Mouse (Mus musculus) lung, postnatal 0 days (tissue): ENCODE results near the gene Gabarap.

Experiments
- CTCF ChIP-seq: IDR thresholded peaks from 2 replicates; pipeline ENCODE4 v1.5.1; 2016; ENCODE audit warnings: antibody characterized with exemption, mild to moderate bottlenecking
- EP300 ChIP-seq: IDR thresholded peaks from 2 replicates; pipeline ENCODE4 v1.6.1; 2016; ENCODE audit warnings: antibody characterized with exemption, mild to moderate bottlenecking, control low read depth

DNA sequence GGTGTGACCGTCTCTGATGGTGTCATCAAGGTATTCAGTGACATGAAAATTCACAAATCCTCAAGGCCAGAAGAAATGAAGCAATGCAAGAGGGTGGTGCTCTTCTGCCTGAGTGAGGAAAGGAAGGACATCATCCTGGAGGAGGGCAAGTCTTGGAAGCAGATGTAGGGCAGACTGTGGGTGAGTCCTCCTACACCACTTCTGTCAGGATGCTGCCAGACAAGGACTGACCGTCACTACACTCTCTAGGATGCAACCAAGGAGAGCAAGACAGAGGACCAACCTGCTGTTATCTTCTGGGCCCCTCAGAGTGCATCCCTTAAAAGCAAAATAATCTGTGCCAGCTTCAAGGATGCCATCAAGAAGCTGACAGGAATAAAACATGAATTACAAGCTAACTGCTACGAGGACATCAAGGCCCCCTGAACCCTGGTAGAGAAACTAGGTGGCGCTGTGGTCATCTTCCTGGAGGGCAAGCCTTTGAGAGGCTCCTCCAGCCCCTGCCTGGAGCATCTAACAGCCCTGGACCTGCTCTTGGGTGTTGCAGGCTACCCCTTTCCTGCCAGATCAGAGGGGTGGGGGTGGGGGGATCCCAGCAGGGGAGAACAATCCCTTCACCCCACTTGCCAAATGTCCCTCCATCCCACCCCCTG, 40.0 kb upstream of the Gabarap start:
- TF ChIP-seq EP300 (no peak), CTCF (peak; percentile 46; the same call in 1 of the 2 replicates)
